Mouse (Mus musculus) heart, embryonic 16.5 days (tissue): ENCODE data around the gene Il23a. TPM values are rescaled to one million over a fixed set of nuclear protein-coding genes. Genes with fewer than 3 reads are reported as not detected.
A peak's percentile ranks its signal among the peaks of the same experiment; 100 is the strongest.
"Not testable (repeated sequence)": the region's sequence is repeated elsewhere in the genome, so short reads cannot be mapped to it uniquely, and the experiment has no call there.

Experiments
- ATAC-seq: fragments of 200-750 bp; cut with Nextera tagmentation; replicated peaks from 2 replicates; pipeline ENCODE4 v1.8.0; 2017; ENCODE audit warnings: moderate number of reproducible peaks; ENCODE audit not compliant: insufficient read depth, low FRiP score; ENCODE audit errors: extremely low read depth
- H3K27ac ChIP-seq: fragments of 300-500 bp; sonication (generic); 2 replicates; pipeline ENCODE4 v1.5.1; 2014; ENCODE audit warnings: mild to moderate bottlenecking, low read length, control low read depth, moderate library complexity
- H3K27me3 ChIP-seq: fragments of 300-500 bp; sonication (generic); 2 replicates; pipeline ENCODE4 v1.6.1; 2014; ENCODE audit warnings: low read length, mixed read lengths; ENCODE audit not compliant: control insufficient read depth, insufficient read depth
- H3K36me3 ChIP-seq: fragments of 300-500 bp; sonication (generic); 2 replicates; pipeline ENCODE4 v1.6.1; 2014; ENCODE audit not compliant: control insufficient read depth, insufficient read depth
- H3K4me1 ChIP-seq: fragments of 300-500 bp; sonication (generic); 2 replicates; pipeline ENCODE4 v1.6.1; 2014; ENCODE audit warnings: low read length, mixed read lengths; ENCODE audit not compliant: control insufficient read depth, insufficient read depth
- H3K4me2 ChIP-seq: fragments of 300-500 bp; sonication (generic); 2 replicates; pipeline ENCODE4 v1.6.1; 2014; ENCODE audit warnings: low read depth, mild to moderate bottlenecking, control low read depth, low read length
- H3K4me3 ChIP-seq: fragments of 300-500 bp; sonication (generic); 2 replicates; pipeline ENCODE4 v1.5.1; 2014; ENCODE audit warnings: mild to moderate bottlenecking, control low read depth, low read length
- H3K9ac ChIP-seq: fragments of 300-500 bp; sonication (generic); 2 replicates; pipeline ENCODE4 v1.6.1; 2014; ENCODE audit warnings: low read length, control low read depth
- H3K9me3 ChIP-seq: fragments of 300-500 bp; sonication (generic); replicated peaks from 2 replicates; pipeline ENCODE4 v1.6.1; 2016; ENCODE audit warnings: low read length; ENCODE audit not compliant: control insufficient read depth
- WGBS: fragments of 180-500 bp; shearing (Covaris S2); extraction: QIAGEN DNeasy Blood & Tissue Kit; methylation state at CpG from one replicate; pipeline ENCODE4 v1.1.7; 2014; 5-methylcytosine and 5-hydroxymethylcytosine counted together
- polyA plus RNA-seq: library from polyadenylated mRNA; unstranded; fragments of >200 nt; fragmentation: Nextera tagmentation; extraction: Ambion mirVana; gene quantifications from 2 replicates; pipeline ENCODE4 v1.2.1, GENCODE M21; 2015

Gene Il23a
- polyA plus RNA-seq, 1 experiment from 2014 or later: 6.0 TPM

DNA sequence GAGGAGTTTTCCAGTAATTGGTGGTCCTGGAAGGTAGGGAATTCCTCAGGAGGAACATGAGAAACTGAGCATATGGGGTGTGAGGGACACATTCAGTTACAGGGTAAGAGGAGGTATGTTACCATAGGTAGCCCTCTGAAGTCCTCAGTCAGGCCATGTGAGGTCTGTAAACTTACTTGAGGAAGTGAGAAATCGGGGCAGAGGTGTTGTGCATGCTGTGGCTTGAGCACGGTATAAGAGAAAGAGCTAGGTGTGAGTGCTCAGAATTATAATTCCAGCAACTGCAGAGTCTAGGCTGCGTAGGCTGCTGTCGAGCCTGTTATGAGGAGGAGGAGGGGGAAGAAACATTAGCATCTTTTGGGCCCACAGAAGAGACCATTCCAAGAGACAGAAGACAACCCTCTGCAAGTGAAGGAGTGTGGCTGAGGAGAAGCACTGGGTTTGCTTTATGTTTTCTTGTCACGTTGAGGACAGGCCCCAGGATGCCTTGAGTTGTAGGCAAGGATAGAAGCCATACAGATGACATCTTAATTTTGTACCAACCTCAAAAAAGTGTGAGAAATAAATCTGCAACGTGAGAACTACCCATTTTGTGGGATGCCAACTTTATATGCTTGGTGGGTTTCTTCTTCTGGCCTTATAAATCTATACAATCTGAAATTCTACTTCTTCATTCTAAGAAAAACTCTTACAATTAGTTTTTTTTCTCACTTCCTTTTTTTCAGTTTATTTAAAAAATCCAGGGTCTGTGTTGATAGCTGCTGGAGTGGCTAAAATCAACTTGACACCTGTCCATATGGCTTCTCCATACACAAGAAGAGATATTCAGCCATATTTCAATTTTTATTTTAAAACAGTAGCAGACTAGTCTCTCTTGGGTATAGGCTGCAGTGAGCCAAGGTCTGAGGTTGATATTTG is 34.9 kb downstream of the Il23a start:
- Histone ChIP-seq H3K27me3 (no peaks in the 10 kb centered on the region), H3K4me3 (no peak overlapping the region), H3K4me1 (no peaks in the 10 kb centered on the region), H3K27ac (no peak overlapping the region), H3K9me3 (no peaks in the 10 kb centered on the region), H3K4me2 (no peak overlapping the region), H3K36me3 (no peaks in the 10 kb centered on the region), H3K9ac (no peak overlapping the region)
- ATAC-seq: no peak
- WGBS: 74% methylated on average over 6 of the region's 6 CpGs

DNA sequence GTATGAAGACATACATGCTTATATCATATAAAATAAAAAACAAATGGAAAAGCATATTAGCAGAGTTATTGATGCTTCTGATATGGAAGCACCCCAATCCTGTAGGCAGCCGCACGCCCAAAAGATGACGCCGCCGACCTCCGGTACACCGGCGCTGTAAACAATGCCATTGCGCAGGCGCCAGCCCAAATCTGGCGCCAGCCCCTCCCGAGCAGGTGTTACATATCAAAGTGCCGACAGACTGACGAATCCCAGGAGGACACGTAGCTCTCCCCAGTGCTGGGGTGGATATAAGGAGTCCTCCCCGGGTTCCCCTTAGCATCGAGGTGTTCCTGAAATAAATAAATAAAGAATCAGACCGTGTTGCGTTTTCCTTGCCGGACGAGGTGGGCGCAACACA is 36.3 kb downstream of the Il23a start:
- Histone ChIP-seq H3K27ac (no peak overlapping the region), H3K9me3 (no peaks in the 10 kb centered on the region), H3K4me2 (peak overlapping the region; percentile 36; the same call in 1 of the 2 replicates), H3K9ac (no peak overlapping the region), H3K27me3 (no peaks in the 10 kb centered on the region), H3K4me1 (no peaks in the 10 kb centered on the region), H3K4me3 (peak overlapping the region; percentile 20; the same call in 1 of the 2 replicates), H3K36me3 (no peaks in the 10 kb centered on the region)
- no peak; the same call in 1 of the 2 replicates for ATAC-seq
- 56% methylated on average over 22 of the region's 22 CpGs for WGBS

- H3K9me3 ChIP-seq, H3K9ac ChIP-seq, H3K27ac ChIP-seq, H3K4me1 ChIP-seq, H3K36me3 ChIP-seq, H3K4me3 ChIP-seq, H3K27me3 ChIP-seq, H3K4me2 ChIP-seq, ATAC-seq: not testable (repeated sequence)
- 85% methylated on average over 7 of the region's 7 CpGs for WGBS
Measured at GRCm38 (mm10) chr10:128260376-128260775, 38.2 kb downstream of the Il23a start.

DNA sequence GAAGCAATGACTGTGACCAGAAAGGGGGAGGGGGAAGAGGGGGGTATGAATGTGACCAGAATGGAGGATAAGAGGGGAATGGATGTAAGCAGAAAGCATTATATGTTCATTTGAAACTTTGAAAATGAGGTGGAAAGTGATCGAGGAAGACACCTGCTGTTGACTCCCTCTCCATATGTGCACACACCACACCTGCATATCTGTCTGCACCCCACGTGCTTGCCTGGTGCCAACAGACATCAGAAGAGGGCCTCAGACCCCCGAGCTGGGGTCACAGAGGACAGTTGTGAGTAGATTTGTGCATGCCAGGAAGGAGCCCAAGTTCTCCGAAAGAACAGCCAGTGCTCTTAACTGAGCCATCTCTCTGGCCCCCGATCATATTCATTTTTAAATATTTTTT is 38.6 kb downstream of the Il23a start:
- H3K4me3 ChIP-seq: no peak overlapping the region
- WGBS: 78% methylated on average over 5 of the region's 5 CpGs

GRCm38 (mm10) chr10:128258953-128259352 is 39.6 kb downstream of the Il23a start:
- Histone ChIP-seq H3K4me2 (no peak overlapping the region), H3K9ac (no peak overlapping the region), H3K36me3 (no peaks in the 10 kb centered on the region), H3K27ac (no peak overlapping the region), H3K4me1 (no peaks in the 10 kb centered on the region), H3K27me3 (no peaks in the 10 kb centered on the region), H3K4me3 (no peak overlapping the region), H3K9me3 (no peaks in the 10 kb centered on the region)
- ATAC-seq: no peak
- WGBS: 66% methylated on average over 4 of the region's 4 CpGs

More for the DNA sequence above, 38.6 kb downstream of the Il23a start:
- no peak for ATAC-seq
- Histone ChIP-seq H3K4me2 (no peak overlapping the region), H3K27me3 (no peaks in the 10 kb centered on the region), H3K9me3 (no peaks in the 10 kb centered on the region), H3K36me3 (no peaks in the 10 kb centered on the region), H3K27ac (no peak overlapping the region), H3K9ac (no peak overlapping the region), H3K4me1 (no peaks in the 10 kb centered on the region)

DNA sequence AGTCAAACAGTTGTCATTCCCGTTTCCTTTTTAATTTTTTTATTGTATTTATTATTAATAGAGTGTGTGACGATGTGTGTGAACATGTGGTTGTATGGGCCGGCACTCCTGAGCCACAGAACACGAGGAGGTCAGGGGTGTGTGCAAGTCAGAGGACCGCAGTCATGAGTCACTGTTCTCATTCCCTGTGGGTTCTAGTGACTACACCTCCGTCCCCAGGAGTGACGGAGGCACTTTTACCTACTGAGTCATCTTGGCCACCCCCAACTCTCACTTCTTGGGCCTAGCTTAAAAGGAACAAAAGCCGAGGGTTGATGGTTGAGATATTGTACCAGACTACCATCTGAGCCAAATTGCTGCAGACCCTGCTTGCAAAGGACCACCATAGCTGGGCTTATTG is 42.2 kb downstream of the Il23a start:
- Histone ChIP-seq H3K4me2 (no peak overlapping the region), H3K27me3 (no peaks in the 10 kb centered on the region), H3K4me1 (no peaks in the 10 kb centered on the region), H3K4me3 (no peak overlapping the region), H3K36me3 (peaks cover 15% of the 10 kb centered on the region; the same call in 1 of the 2 replicates), H3K9ac (no peak overlapping the region), H3K27ac (no peak overlapping the region), H3K9me3 (no peaks in the 10 kb centered on the region)
- ATAC-seq: no peak
- WGBS: 78% methylated on average over 8 of the region's 8 CpGs

GRCm38 (mm10) chr10:128255925-128256324 is 42.6 kb downstream of the Il23a start:
- Histone ChIP-seq H3K27me3 (no peaks in the 10 kb centered on the region), H3K4me1 (no peaks in the 10 kb centered on the region), H3K9me3 (no peaks in the 10 kb centered on the region), H3K27ac (no peak overlapping the region), H3K9ac (no peak overlapping the region), H3K4me3 (no peak overlapping the region), H3K36me3 (peaks cover 17% of the 10 kb centered on the region; the same call in 1 of the 2 replicates), H3K4me2 (no peak overlapping the region)
- WGBS: 78% methylated on average over 8 of the region's 8 CpGs
- ATAC-seq: no peak

- H3K36me3 ChIP-seq: peaks cover 32% of the 10 kb centered on the region
- H3K27ac ChIP-seq: no peak within 1 kb of the TSS
- no peak within 1 kb of the TSS for H3K4me2 ChIP-seq
- no peak within 1 kb of the TSS for H3K9ac ChIP-seq
- ATAC-seq: no peak
- no peaks in the 10 kb centered on the region for H3K9me3 ChIP-seq
- H3K4me1 ChIP-seq: no peaks in the 10 kb centered on the region
- no peak within 1 kb of the TSS for H3K4me3 ChIP-seq
- WGBS: 83% methylated on average over 4 of the region's 4 CpGs
- H3K27me3 ChIP-seq: no peaks in the 10 kb centered on the region
Measured at GRCm38 (mm10) chr10:128253677-128254255, 44.8 kb downstream of the Il23a start, which contains the start of gene Apon. Gene Apon (plus strand): TSS chr10:128254096.

DNA sequence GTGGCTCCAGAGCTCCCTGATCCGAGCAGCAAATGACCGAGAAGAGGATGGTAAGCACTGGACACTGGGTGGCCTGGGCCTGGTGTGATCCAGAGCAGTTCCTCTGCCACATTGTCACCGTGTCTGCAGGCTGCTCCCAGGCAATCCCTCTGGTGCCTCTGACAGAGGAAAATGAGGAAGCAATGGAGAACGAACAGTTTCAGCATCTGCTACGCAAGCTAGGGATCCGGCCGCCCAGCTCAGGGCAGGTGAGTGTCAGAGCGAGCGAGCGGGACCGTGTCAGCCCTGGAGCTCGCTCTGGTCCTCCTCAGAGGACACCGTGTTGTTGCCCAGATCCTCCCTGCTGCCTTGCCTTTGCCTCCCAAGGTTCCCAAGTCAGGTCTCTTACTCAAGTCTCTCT is 48.0 kb downstream of the Il23a start:
- H3K4me2 ChIP-seq: no peak overlapping the region
- H3K9me3 ChIP-seq: no peaks in the 10 kb centered on the region
- H3K4me1 ChIP-seq: no peaks in the 10 kb centered on the region
- H3K9ac ChIP-seq: no peak overlapping the region
- no peak overlapping the region for H3K4me3 ChIP-seq
- ATAC-seq: no peak
- H3K27me3 ChIP-seq: no peaks in the 10 kb centered on the region
- WGBS: 91% methylated on average over 13 of the region's 13 CpGs
- no peak overlapping the region for H3K27ac ChIP-seq
- peaks cover 36% of the 10 kb centered on the region for H3K36me3 ChIP-seq
